Mouse (Mus musculus) left cerebral cortex, postnatal 10 days (tissue): ENCODE data around the gene Plch2. TPM values are rescaled to one million over a fixed set of nuclear protein-coding genes. Genes with fewer than 3 reads are reported as not detected.
A peak's percentile ranks its signal among the peaks of the same experiment; 100 is the strongest.

ENCODE experiments used
- DNase-seq, 2 experiments: peaks; one replicate each; pipeline ENCODE4 v3.0.0; 2021 to 2022; ENCODE audit warnings: low spot score in 2 of 2, mixed read lengths in 1 of 2; ENCODE audit errors: extremely low spot score in 1 of 2
- intact Hi-C: fragments of 180-260 bp; cut with DNase I; formaldehyde crosslinking; loops from one replicate; pipeline ENCODE4 v1.15.1; 2025
- total RNA-seq, 2 experiments: library from RNA; stranded (reverse); gene quantifications; 2 replicates each; pipeline ENCODE4 v1.2.3; 2021

The Plch2 gene
- total RNA-seq, 2 experiments from 2014 or later = 33.3 to 41.2 TPM

- intact Hi-C loops = no loop called here
- peak; percentile 67 to 83 for DNase-seq
Observed at GRCm38 (mm10) chr4:154948066-154948939, 108.3 kb downstream of the Plch2 start.

- peak; percentile 66 to 79 for DNase-seq
- intact Hi-C loops = no loop called here
Observed at GRCm38 (mm10) chr4:154946319-154946718, 110.3 kb downstream of the Plch2 start.

GRCm38 (mm10) chr4:154944121-154944590 is 112.4 kb downstream of the Plch2 start:
- intact Hi-C loops = loop anchor here (1.0 to 5.0 kb wide), 2 partner anchors 19 to 67 kb away; no protein-coding TSS in a partner anchor
- DNase-seq = peak; percentile 84 to 87

- DNase-seq = peak in 1 of 2 experiments; percentile 14
- intact Hi-C loops = loop anchor here (1.0 to 5.0 kb wide), 2 partner anchors 20 to 66 kb away; no protein-coding TSS in a partner anchor
Observed at GRCm38 (mm10) chr4:154943323-154944039, 113.1 kb downstream of the Plch2 start.

GRCm38 (mm10) chr4:154942632-154943322 is 113.8 kb downstream of the Plch2 start:
- peak in 1 of 2 experiments; percentile 21 for DNase-seq
- intact Hi-C loops = loop anchor here (5.0 kb wide), 1 partner anchor 65 kb away; no protein-coding TSS in a partner anchor

GRCm38 (mm10) chr4:154941831-154942230 is 114.8 kb downstream of the Plch2 start:
- intact Hi-C loops = loop anchor here (5.0 kb wide), 1 partner anchor 65 kb away; no protein-coding TSS in a partner anchor

GRCm38 (mm10) chr4:154940156-154940555 is 116.4 kb downstream of the Plch2 start:
- DNase-seq = peak in 1 of 2 experiments; percentile 0
- intact Hi-C loops = loop anchor here (5.0 kb wide), 1 partner anchor 63 kb away; no protein-coding TSS in a partner anchor

More at GRCm38 (mm10) chr4:154941831-154942230, 114.8 kb downstream of the Plch2 start:
- DNase-seq = peak in 1 of 2 experiments; percentile 2

- intact Hi-C loops = no loop called here
- DNase-seq = peak in 1 of 2 experiments; percentile 1
Observed at GRCm38 (mm10) chr4:154937746-154938145, 118.8 kb downstream of the Plch2 start.

GRCm38 (mm10) chr4:154936542-154937255 is 119.9 kb downstream of the Plch2 start:
- peak in 1 of 2 experiments; percentile 16 for DNase-seq

GRCm38 (mm10) chr4:154935788-154936187 is 120.8 kb downstream of the Plch2 start:
- peak in 1 of 2 experiments; percentile 31 for DNase-seq
- intact Hi-C loops = no loop called here

More at GRCm38 (mm10) chr4:154936542-154937255, 119.9 kb downstream of the Plch2 start:
- intact Hi-C loops = no loop called here

GRCm38 (mm10) chr4:154934800-154935199 is 121.8 kb downstream of the Plch2 start:
- intact Hi-C loops = no loop called here
- DNase-seq = peak in 1 of 2 experiments; percentile 8

GRCm38 (mm10) chr4:154933306-154933907 is 123.2 kb downstream of the Plch2 start:
- DNase-seq = peak in 1 of 2 experiments; percentile 25
- intact Hi-C loops = no loop called here

Other genes starting within 250 kb of the Plch2 start
- gene Ttc34, start 219.3 kb downstream of the Plch2 start, total RNA-seq = 1 to 10 TPM; 2.5 to 2.9 TPM
- gene Mmel1, start 187.2 kb downstream of the Plch2 start, total RNA-seq = under 1 TPM; 0.22 to 0.51 TPM
- 10 to 100 TPM; 25.5 to 26.0 TPM for gene Fam213b, start 157.6 kb downstream of the Plch2 start, total RNA-seq
- under 1 TPM; 0.61 to 0.99 TPM for gene Tnfrsf14, start 128.2 kb downstream of the Plch2 start, total RNA-seq
- gene Hes5, start 95.9 kb downstream of the Plch2 start, total RNA-seq = 10 to 100 TPM; 33.3 to 61.6 TPM
- gene Pank4, start 92.7 kb downstream of the Plch2 start, total RNA-seq = 10 to 100 TPM; 30.6 to 31.9 TPM
- 10 to 100 TPM; 18.0 to 19.3 TPM for gene Pex10, start 10.2 kb upstream of the Plch2 start, total RNA-seq
- gene Rer1, start 29.6 kb upstream of the Plch2 start, total RNA-seq = 10 to 100 TPM; 68.8 to 71.0 TPM
- gene Morn1, start 29.8 kb upstream of the Plch2 start, total RNA-seq = 10 to 100 TPM; 16.0 to 16.3 TPM
- 100 to 1,000 TPM; 108 to 111 TPM for gene Ski, start 165.8 kb upstream of the Plch2 start, total RNA-seq
- 10 to 100 TPM; 25.4 to 26.2 TPM for gene Faap20, start 193.0 kb upstream of the Plch2 start, total RNA-seq